Mouse (Mus musculus): ENCODE measurements at regions not wholly inside any gene's neighbourhood (a gene's known extent, or its start where the extent isn't known, plus 50 kb on each side); places are given as distances from the start of the nearest gene placed in this dataset.

- TF ChIP-seq POLR2A (IDR thresholded peaks at IDR 0.05; ENCODE audit: borderline replicate concordance, insufficient read depth, low read length) (no peak), CTCF (IDR thresholded peaks at IDR 0.05; ENCODE audit: borderline replicate concordance, insufficient read depth, low read depth, low read length) (no peak)
These were observed 260.8 kb downstream of the Actr3 start for GRCm38 (mm10) chr1:125174725-125175124.

Data from cerebellum, adult 2 months (tissue).